Mouse (Mus musculus) testis, adult 2 months (tissue): ENCODE measurements at regions not wholly inside any gene's neighbourhood (a gene's known extent, or its start where the extent isn't known, plus 50 kb on each side); places are given as distances from the start of the nearest gene placed in this dataset.

ENCODE experiments used
- CTCF ChIP-seq: fragments of 200-500 bp; IDR thresholded peaks from 2 replicates; pipeline ENCODE4 v1.5.1; 2012; ENCODE audit warnings: low read depth, mild to moderate bottlenecking, inconsistent platforms, low read length, moderate library complexity; ENCODE audit not compliant: control insufficient read depth, insufficient read depth, insufficient replicate concordance
- POLR2A ChIP-seq: fragments of 200-500 bp; IDR thresholded peaks from 2 replicates; pipeline ENCODE4 v1.6.1; 2012; ENCODE audit warnings: low read depth, mild to moderate bottlenecking, inconsistent platforms, low read length, moderate library complexity; ENCODE audit not compliant: control insufficient read depth

DNA sequence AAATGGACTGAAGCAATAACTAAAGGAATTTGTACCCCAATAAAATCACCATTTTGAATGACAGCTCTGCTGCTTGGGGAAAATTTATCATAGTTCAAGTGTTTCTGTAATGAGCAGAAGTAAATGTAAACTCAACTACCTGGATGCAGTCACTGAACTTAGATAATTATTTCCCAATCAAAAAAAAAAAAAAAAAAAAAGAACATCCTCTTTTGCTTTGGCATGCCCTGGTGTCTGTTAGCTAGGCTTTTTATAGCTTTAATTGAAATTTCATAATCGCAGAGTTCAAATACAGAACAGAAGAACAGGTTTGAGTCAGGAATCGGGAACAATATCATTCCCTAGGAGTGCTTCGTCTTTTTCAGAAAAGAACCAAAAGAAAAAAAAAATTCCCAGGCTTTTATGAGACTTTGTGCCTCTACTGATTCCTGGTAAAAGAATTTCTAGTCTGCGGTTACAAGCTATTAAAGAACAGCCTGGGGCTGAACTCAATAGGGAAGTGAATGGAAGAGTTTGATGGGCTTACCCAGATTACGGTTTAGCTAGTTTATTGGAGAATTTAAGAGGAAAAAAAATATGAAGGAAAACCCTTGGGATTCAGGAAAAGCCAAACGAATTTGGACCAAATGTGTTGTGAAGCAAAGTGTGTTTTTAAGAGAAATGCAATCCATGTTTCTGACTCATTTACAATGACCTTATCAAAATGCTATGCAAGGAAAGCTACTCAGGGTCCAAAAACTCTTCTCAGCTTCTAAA lies 1102.0 kb upstream of the Cited2 start:
- TF ChIP-seq CTCF (no peak), POLR2A (no peak)
